9 mouse cellular contexts compared by ENCODE assay signal in the genomic region with DNA sequence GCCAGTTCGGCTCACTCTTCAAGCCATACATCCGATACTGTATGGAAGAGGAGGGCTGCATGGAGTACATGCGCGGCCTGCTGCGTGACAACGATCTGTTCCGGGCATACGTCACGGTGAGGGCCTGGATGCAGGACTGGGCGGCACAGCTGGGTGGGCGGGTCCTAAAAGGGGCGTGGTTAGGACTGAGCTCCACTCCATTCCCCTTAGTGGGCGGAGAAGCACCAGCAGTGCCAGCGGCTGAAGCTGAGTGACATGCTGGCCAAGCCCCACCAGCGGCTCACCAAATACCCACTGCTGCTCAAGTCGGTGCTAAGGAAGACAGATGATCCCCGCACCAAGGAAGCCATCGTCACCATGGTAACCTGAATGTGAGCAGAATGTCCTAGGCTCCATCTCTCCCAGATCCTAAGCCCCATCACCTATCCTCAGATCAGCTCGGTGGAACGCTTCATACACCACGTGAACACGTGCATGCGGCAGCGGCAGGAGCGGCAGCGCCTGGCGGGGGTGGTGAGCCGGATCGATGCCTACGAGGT. TPM values are rescaled to one million over a fixed set of nuclear protein-coding genes. Genes with fewer than 3 reads are reported as not detected.
DNase-seq lines count a peak whose midpoint lies in the region; ATAC-seq and TF ChIP-seq lines count a peak whose summit lies in the region.
"Had no signal": no experiment of that assay in that cellular context is flagged by ENCODE, and none has a peak within 500 bp of the region (broad histone marks: within the 10 kb centered on the region; RNA-seq: fewer than 3 reads in every experiment).

No protein-coding gene starts in this region.

- peaks cover 57% of the 10 kb centered on the region for H3K36me3 ChIP-seq in forebrain, embryonic 10.5 days (replicated peaks)
- peaks cover 78% of the 10 kb centered on the region for H3K36me3 ChIP-seq in intestine, postnatal 0 days (ENCODE audit: control insufficient read depth, insufficient read depth)
- H3K36me3 ChIP-seq in limb, embryonic 12.5 days: peaks cover 80% of the 10 kb centered on the region
- H3K36me3 ChIP-seq in midbrain, embryonic 11.5 days (ENCODE audit: control insufficient read depth, insufficient read depth, low read length): no peaks in the 10 kb centered on the region
- H3K36me3 ChIP-seq in stomach, embryonic 15.5 days: peaks cover 20% of the 10 kb centered on the region; the same call in 1 of the 2 replicates

- H3K4me2 ChIP-seq in intestine, postnatal 0 days (replicated peaks; ENCODE audit: low read depth): peak overlapping the region; percentile 70
- H3K4me2 ChIP-seq in limb, embryonic 12.5 days: peak overlapping the region; percentile 70
- peak overlapping the region; percentile 69 for H3K4me2 ChIP-seq in midbrain, embryonic 11.5 days
- H3K4me2 ChIP-seq in stomach, embryonic 15.5 days: peak overlapping the region; percentile 57

- 4% methylated on average over 30 of the region's 30 CpGs for WGBS in forebrain, embryonic 10.5 days
- 22% methylated on average over 30 of the region's 30 CpGs for WGBS in intestine, postnatal 0 days
- WGBS in limb, embryonic 12.5 days: 5% methylated on average over 30 of the region's 30 CpGs
- 4% methylated on average over 30 of the region's 30 CpGs for WGBS in midbrain, embryonic 11.5 days
- WGBS in stomach, embryonic 15.5 days: 22% methylated on average over 30 of the region's 30 CpGs

- H3K4me1 ChIP-seq in forebrain, embryonic 10.5 days: peaks cover 31% of the 10 kb centered on the region
- H3K4me1 ChIP-seq in intestine, postnatal 0 days (replicated peaks; ENCODE audit: control insufficient read depth, insufficient read depth, low read length): no peaks in the 10 kb centered on the region; the same call in 1 of the 2 replicates
- peaks cover 20% of the 10 kb centered on the region for H3K4me1 ChIP-seq in limb, embryonic 12.5 days (replicated peaks)
- peaks cover 10% of the 10 kb centered on the region for H3K4me1 ChIP-seq in midbrain, embryonic 11.5 days (ENCODE audit: control insufficient read depth, insufficient read depth, low read length)
- peaks cover 16% of the 10 kb centered on the region for H3K4me1 ChIP-seq in stomach, embryonic 15.5 days

- 0 out of 2 replicates have a peak overlapping the region, but pooled peaks have one; percentile 43 for H3K27ac ChIP-seq in gastrocnemius, adult 2 months
- peak overlapping the region; percentile 78 for H3K27ac ChIP-seq in forebrain, embryonic 10.5 days
- peak overlapping the region; percentile 46 for H3K27ac ChIP-seq in intestine, postnatal 0 days (ENCODE audit: low read depth, low read length)
- H3K27ac ChIP-seq in limb, embryonic 12.5 days: peak overlapping the region; percentile 72
- no peak overlapping the region for H3K27ac ChIP-seq in midbrain, embryonic 11.5 days (ENCODE audit: low read depth, low read length)
- peak overlapping the region; percentile 78 for H3K27ac ChIP-seq in stomach, embryonic 15.5 days

- H3K27me3 ChIP-seq in forebrain, embryonic 10.5 days (ENCODE audit: poor library complexity, severe bottlenecking): peaks cover 57% of the 10 kb centered on the region
- H3K27me3 ChIP-seq in intestine, postnatal 0 days (replicated peaks; ENCODE audit: control insufficient read depth, insufficient read depth, low read length): no peaks in the 10 kb centered on the region
- peaks cover 16% of the 10 kb centered on the region; the same call in 1 of the 2 replicates for H3K27me3 ChIP-seq in limb, embryonic 12.5 days
- peaks cover 4% of the 10 kb centered on the region for H3K27me3 ChIP-seq in midbrain, embryonic 11.5 days (ENCODE audit: control insufficient read depth, insufficient read depth, low read length)
- H3K27me3 ChIP-seq in stomach, embryonic 15.5 days (replicated peaks): no peaks in the 10 kb centered on the region

- TF ChIP-seq POLR2A in brain, embryonic 14.5 days (IDR thresholded peaks at IDR 0.05; ENCODE audit: borderline replicate concordance, extremely low read depth, insufficient read depth, insufficient read length, poor library complexity, severe bottlenecking): no peak

- intact Hi-C loops in gastrocnemius, adult 2 months (cut with DNase I): no loop called here
- intact Hi-C loops in gastrocnemius, postnatal 36 days (cut with DNase I): no loop called here

- H3K4me3 ChIP-seq in gastrocnemius, adult 2 months: peak overlapping the region; percentile 59
- H3K4me3 ChIP-seq in forebrain, embryonic 10.5 days: peak overlapping the region; percentile 59
- H3K4me3 ChIP-seq in intestine, postnatal 0 days (ENCODE audit: low read depth, low read length): peak overlapping the region; percentile 36
- peak overlapping the region; percentile 38 for H3K4me3 ChIP-seq in limb, embryonic 12.5 days (replicated peaks)
- H3K4me3 ChIP-seq in midbrain, embryonic 11.5 days (ENCODE audit: low read depth, low read length): peak overlapping the region; percentile 30
- peak overlapping the region; percentile 29 for H3K4me3 ChIP-seq in stomach, embryonic 15.5 days (replicated peaks)

- DNase-seq in gastrocnemius, adult 2 months: peak; percentile 73
- no peak for DNase-seq in gastrocnemius, postnatal 36 days
- DNase-seq in brain, embryonic 14.5 days (ENCODE audit: low read depth): peak; percentile 94
- peak; percentile 94 for DNase-seq in forebrain, embryonic 10.5 days (ENCODE audit: extremely low spot score, low spot score)
- peak; percentile 98 for DNase-seq in midbrain, embryonic 11.5 days (ENCODE audit: low spot score, missing footprints)

- H3K9me3 ChIP-seq in forebrain, embryonic 10.5 days: no peaks in the 10 kb centered on the region
- H3K9me3 ChIP-seq in intestine, postnatal 0 days (ENCODE audit: control insufficient read depth): no peaks in the 10 kb centered on the region
- H3K9me3 ChIP-seq in limb, embryonic 12.5 days: no peaks in the 10 kb centered on the region
- no peaks in the 10 kb centered on the region for H3K9me3 ChIP-seq in midbrain, embryonic 11.5 days (ENCODE audit: control insufficient read depth, low read length)
- no peaks in the 10 kb centered on the region for H3K9me3 ChIP-seq in stomach, embryonic 15.5 days

- no peak overlapping the region for H3K9ac ChIP-seq in intestine, postnatal 0 days (ENCODE audit: low read depth, low read length)
- no peak overlapping the region; the same call in 1 of the 2 replicates for H3K9ac ChIP-seq in limb, embryonic 12.5 days (replicated peaks)
- H3K9ac ChIP-seq in midbrain, embryonic 11.5 days (ENCODE audit: low read length): peak overlapping the region; percentile 56
- H3K9ac ChIP-seq in stomach, embryonic 15.5 days: no peak overlapping the region

- TF ChIP-seq CTCF in gastrocnemius, adult 2 months (IDR thresholded peaks at IDR 0.05): no peak
- no peak for TF ChIP-seq CTCF in brain, embryonic 14.5 days (IDR thresholded peaks at IDR 0.05; ENCODE audit: borderline replicate concordance, extremely low read depth, insufficient read depth, insufficient read length)
- TF ChIP-seq CTCF in intestine, postnatal 0 days (IDR thresholded peaks at IDR 0.05; ENCODE audit: low read depth): 0 out of 2 replicates have a peak, but pooled peaks have one; percentile 1

- peak; percentile 91 for ATAC-seq in intestine, postnatal 0 days
- ATAC-seq in limb, embryonic 12.5 days (ENCODE audit: insufficient number of reproducible peaks, insufficient read depth, low FRiP score, low TSS enrichment, low read depth): peak; percentile 92
- peak; percentile 95 for ATAC-seq in midbrain, embryonic 11.5 days (ENCODE audit: low FRiP score)
- ATAC-seq in stomach, embryonic 15.5 days (ENCODE audit: insufficient read depth, low FRiP score, low read depth): peak; percentile 91

RNA-seq across cellular contexts. Expression of gene Tnfrsf25, which starts 7.7 kb away (rescaled TPM):
- 1 to 10 TPM in 1 of 2 experiments, under 1 TPM in 1; 0.38 to 2.0 TPM for total RNA-seq in gastrocnemius, adult 2 months (2021)
- under 1 TPM; 0.76 to 0.84 TPM for total RNA-seq in gastrocnemius, postnatal 36 days (2021)
- 3.8 and 4.4 TPM in 2 replicates for polyA plus RNA-seq in brain, embryonic 14.5 days (2012; rRNA removed)
- polyA plus RNA-seq in forebrain, embryonic 10.5 days (2016; fragmentation: Nextera tagmentation; extraction: Ambion mirVana): 0.72 and 0.96 TPM in 2 replicates
- polyA plus RNA-seq in intestine, postnatal 0 days (2015; fragmentation: Nextera tagmentation; extraction: Ambion mirVana): 0.82 and 1.2 TPM in 2 replicates
- polyA plus RNA-seq in limb, embryonic 12.5 days (2016; fragmentation: Nextera tagmentation; extraction: Ambion mirVana): 0.96 and 1.9 TPM in 2 replicates
- polyA plus RNA-seq in midbrain, embryonic 11.5 days (2014; fragmentation: Nextera tagmentation; extraction: Ambion mirVana): 0.28 and 0.31 TPM in 2 replicates
- 0.84 and 1.4 TPM in 2 replicates for polyA plus RNA-seq in stomach, embryonic 15.5 days (2015; fragmentation: Nextera tagmentation; extraction: Ambion mirVana)

RNA-seq across cellular contexts. Expression of gene Plekhg5, which starts 35.7 kb away (rescaled TPM):
- 1 to 10 TPM; 4.9 to 6.6 TPM for total RNA-seq in gastrocnemius, adult 2 months (2021)
- total RNA-seq in gastrocnemius, postnatal 36 days (2021): 1 to 10 TPM; 6.3 to 6.4 TPM
- 14.0 and 18.6 TPM in 2 replicates for polyA plus RNA-seq in brain, embryonic 14.5 days (2012; rRNA removed)
- 9.6 and 9.8 TPM in 2 replicates for polyA plus RNA-seq in forebrain, embryonic 10.5 days (2016; fragmentation: Nextera tagmentation; extraction: Ambion mirVana)
- 14.0 and 19.6 TPM in 2 replicates for polyA plus RNA-seq in intestine, postnatal 0 days (2015; fragmentation: Nextera tagmentation; extraction: Ambion mirVana)
- 17.4 and 17.7 TPM in 2 replicates for polyA plus RNA-seq in limb, embryonic 12.5 days (2016; fragmentation: Nextera tagmentation; extraction: Ambion mirVana)
- polyA plus RNA-seq in midbrain, embryonic 11.5 days (2014; fragmentation: Nextera tagmentation; extraction: Ambion mirVana): 3.6 and 5.1 TPM in 2 replicates
- polyA plus RNA-seq in stomach, embryonic 15.5 days (2015; fragmentation: Nextera tagmentation; extraction: Ambion mirVana): 11.9 and 13.2 TPM in 2 replicates

RNA-seq across cellular contexts. Expression of gene Espn, which starts 44.1 kb away (rescaled TPM):
- total RNA-seq in gastrocnemius, adult 2 months (2021): under 1 TPM; 0.13 to 0.45 TPM
- under 1 TPM; 0.27 to 0.43 TPM for total RNA-seq in gastrocnemius, postnatal 36 days (2021)
- polyA plus RNA-seq in brain, embryonic 14.5 days (2012; rRNA removed): 0.38 and 0.48 TPM in 2 replicates
- 5.6 and 5.9 TPM in 2 replicates for polyA plus RNA-seq in forebrain, embryonic 10.5 days (2016; fragmentation: Nextera tagmentation; extraction: Ambion mirVana)
- 260 and 264 TPM in 2 replicates for polyA plus RNA-seq in intestine, postnatal 0 days (2015; fragmentation: Nextera tagmentation; extraction: Ambion mirVana)
- 1.9 and 2.3 TPM in 2 replicates for polyA plus RNA-seq in limb, embryonic 12.5 days (2016; fragmentation: Nextera tagmentation; extraction: Ambion mirVana)
- polyA plus RNA-seq in midbrain, embryonic 11.5 days (2014; fragmentation: Nextera tagmentation; extraction: Ambion mirVana): 0.33 and 0.61 TPM in 2 replicates
- polyA plus RNA-seq in stomach, embryonic 15.5 days (2015; fragmentation: Nextera tagmentation; extraction: Ambion mirVana): 15.9 and 19.2 TPM in 2 replicates

RNA-seq across cellular contexts. Expression of gene Hes2, which starts 50.6 kb away (rescaled TPM):
- not detected for total RNA-seq in gastrocnemius, adult 2 months (2021)
- not detected for total RNA-seq in gastrocnemius, postnatal 36 days (2021)
- polyA plus RNA-seq in brain, embryonic 14.5 days (2012; rRNA removed): not detected in 2 replicates
- not detected in 2 replicates for polyA plus RNA-seq in forebrain, embryonic 10.5 days (2016; fragmentation: Nextera tagmentation; extraction: Ambion mirVana)
- polyA plus RNA-seq in intestine, postnatal 0 days (2015; fragmentation: Nextera tagmentation; extraction: Ambion mirVana): 8.6 and 11.2 TPM in 2 replicates
- not detected in 2 replicates for polyA plus RNA-seq in limb, embryonic 12.5 days (2016; fragmentation: Nextera tagmentation; extraction: Ambion mirVana)
- polyA plus RNA-seq in midbrain, embryonic 11.5 days (2014; fragmentation: Nextera tagmentation; extraction: Ambion mirVana): 1.0 and 1.4 TPM in 2 replicates
- polyA plus RNA-seq in stomach, embryonic 15.5 days (2015; fragmentation: Nextera tagmentation; extraction: Ambion mirVana): 0.43 and 0.44 TPM in 2 replicates
- total RNA-seq: left cerebral cortex, adult 8-10 months had no signal

Comparison
In these comparisons a context has a peak if more than half of its experiments do, and no peak if none do; other contexts are left out.
1. DNase-seq: peak in gastrocnemius, adult 2 months (single experiment), brain, embryonic 14.5 days (single experiment), forebrain, embryonic 10.5 days (single experiment) and midbrain, embryonic 11.5 days (single experiment); none in gastrocnemius, postnatal 36 days (0 of 2).
2. RNA of gene Espn, which starts 44.1 kb away (polyA plus RNA-seq): 260 to 264 TPM in intestine, postnatal 0 days; 15.9 to 19.2 TPM in stomach, embryonic 15.5 days, 5.6 to 5.9 TPM in forebrain, embryonic 10.5 days, 1.9 to 2.3 TPM in limb, embryonic 12.5 days, 0.33 to 0.61 TPM in midbrain, embryonic 11.5 days and 0.38 to 0.48 TPM in brain, embryonic 14.5 days; every median in the first group is over 10 times any median in the second.
3. Peak in every context shown above with its lines, with median percentiles within 50 percentile points of each other: H3K4me3 ChIP-seq, ATAC-seq and H3K4me2 ChIP-seq.